Mouse (Mus musculus) bone marrow, adult 2 months (tissue): ENCODE measurements around the gene Hbq1b.

ENCODE experiments used
- CTCF ChIP-seq: fragments of 200-500 bp; IDR thresholded peaks from 2 replicates; pipeline ENCODE4 v1.5.1; 2011; ENCODE audit warnings: low read length, control low read depth; ENCODE audit not compliant: control insufficient read depth, insufficient read depth
- POLR2A ChIP-seq: fragments of 200-500 bp; IDR thresholded peaks from 2 replicates; pipeline ENCODE4 v1.6.1; 2011; ENCODE audit warnings: low read depth, mild to moderate bottlenecking, control low read depth, low read length, borderline replicate concordance; ENCODE audit not compliant: control insufficient read depth

- TF ChIP-seq CTCF (no peak), POLR2A (no peak)
Observed at GRCm38 (mm10) chr11:32277736-32278457, 8.9 kb upstream of the Hbq1b start.
